In genomic region chr4:131354908-131355307, GRCm38 (mm10) we compare ENCODE assay signal across 19 mouse cellular contexts.
A peak's percentile ranks its signal among the peaks of the same experiment; 100 is the strongest.
DNase-seq lines count a peak whose midpoint lies in the region; ATAC-seq and TF ChIP-seq lines count a peak whose summit lies in the region.
"Had no signal": no experiment of that assay in that cellular context is flagged by ENCODE, and none has a peak within 500 bp of the region (broad histone marks: within the 10 kb centered on the region; RNA-seq: fewer than 3 reads in every experiment).

No protein-coding gene starts in this region.

- peaks cover 9% of the 10 kb centered on the region for H3K27me3 ChIP-seq in megakaryocyte, embryonic 14.5 days (replicated peaks)
- peaks cover 29% of the 10 kb centered on the region for H3K27me3 ChIP-seq in CH12.LX (replicated peaks)

- H3K4me3 ChIP-seq in megakaryocyte, embryonic 14.5 days (replicated peaks): peak overlapping the region; percentile 38
- H3K4me3 ChIP-seq in CH12.LX (replicated peaks in 1 of 3; ENCODE audit: low read depth in 2 of 3, low read length in 2 of 3, poor library complexity in 1 of 3): peak overlapping the region in 1 of 3 experiments; percentile 55

- no peaks in the 10 kb centered on the region for H3K79me2 ChIP-seq in CH12.LX (replicated peaks; ENCODE audit: control insufficient read depth, extremely low read depth, insufficient read depth, poor library complexity, severe bottlenecking)

- in situ Hi-C loops in CH12.LX (cut with MboI; ENCODE audit: low pct_ligation_motif_present, low pct_unique_long_range_greater_than_20kb, low sequenced_read_pairs): loop anchor here (10.0 kb wide), 1 partner anchor 80 kb away; no protein-coding TSS in a partner anchor

- DNase-seq in CH12.LX (ENCODE audit: extremely low read depth): no peak
- no peak for DNase-seq in right cerebral cortex, postnatal 36 days (ENCODE audit: low spot score in 2 of 2)
- DNase-seq: adrenal gland, adult 2 months; adrenal gland, adult 8-10 months; adrenal gland, postnatal 10 days; adrenal gland, postnatal 14 days; adrenal gland, postnatal 25 days; adrenal gland, postnatal 36 days; B cell, adult 2 months; cerebellum, adult 11 months; cerebellum, adult 11-12 months; cerebellum, adult 18-20 months; cerebellum, adult 2 months had no signal

- peaks cover 5% of the 10 kb centered on the region; the same call in 1 of the 2 replicates for H3K9me3 ChIP-seq in megakaryocyte, embryonic 14.5 days
- H3K9me3 ChIP-seq in CH12.LX (replicated peaks; ENCODE audit: low read length): no peaks in the 10 kb centered on the region
- H3K9me3 ChIP-seq: G1E had no signal

- no peak for ATAC-seq in megakaryocyte, adult 5-6 weeks (ENCODE audit: poor library complexity, severe bottlenecking)
- ATAC-seq: activated CD4-positive, CD25-positive, alpha-beta regulatory T cell, adult 4 months; CD4-positive, CD25-positive, alpha-beta regulatory T cell, adult 4 months; Patski had no signal

- TF ChIP-seq CTCF in CH12.LX (conservative IDR thresholded peaks at IDR 0.05 in 1 of 2, IDR thresholded peaks at IDR 0.05 in 1 of 2; ENCODE audit: low read depth in 2 of 2, low read length in 2 of 2): no peak

- no peak for TF ChIP-seq POLR2A in CH12.LX (IDR thresholded peaks at IDR 0.05; ENCODE audit: low read depth, low read length)

- TF ChIP-seq EP300 in CH12.LX (IDR thresholded peaks at IDR 0.05; ENCODE audit: low read length): no peak

- dilution Hi-C loops in CH12.LX (cut with MboI; ENCODE audit: extremely low pct_ligation_motif_present, extremely low pct_unique_long_range_greater_than_20kb, low sequenced_read_pairs): no loop called here

- no peaks in the 10 kb centered on the region for H3K36me3 ChIP-seq in megakaryocyte, embryonic 14.5 days (replicated peaks; ENCODE audit: low read length)
- H3K36me3 ChIP-seq in CH12.LX (replicated peaks in 1 of 2; ENCODE audit: control insufficient read depth in 1 of 2, insufficient read depth in 1 of 2, low read length in 1 of 2): no peaks in the 10 kb centered on the region
- H3K36me3 ChIP-seq: G1E had no signal

- no peak for TF ChIP-seq RAD21 in CH12.LX (IDR thresholded peaks at IDR 0.05; ENCODE audit: low read depth, low read length)

- no peaks in the 10 kb centered on the region for H3K4me1 ChIP-seq in megakaryocyte, embryonic 14.5 days
- H3K4me1 ChIP-seq in CH12.LX (ENCODE audit: control insufficient read depth in 1 of 2, insufficient read depth in 2 of 2): peaks cover 11 to 33% of the 10 kb centered on the region in 2 experiments

- H3K27ac ChIP-seq in CH12.LX (ENCODE audit: insufficient read depth, low read depth): peak overlapping the region; percentile 81

- no peak overlapping the region for H3K9ac ChIP-seq in CH12.LX (ENCODE audit: insufficient read depth, low read depth)

- peak overlapping the region; percentile 47; the same call in 1 of the 2 replicates for H3K4me2 ChIP-seq in CH12.LX (ENCODE audit: insufficient read depth, low read depth, poor library complexity, severe bottlenecking)

TF ChIP-seq in CH12.LX, 34 proteins besides CTCF, POLR2A, EP300 and RAD21:
- no peak for TF ChIP-seq GABPA (IDR thresholded peaks at IDR 0.05; ENCODE audit: insufficient replicate concordance, low read depth, low read length)
- TF ChIP-seq MXI1 (IDR thresholded peaks at IDR 0.05; ENCODE audit: low read depth, low read length): 0 out of 2 replicates have a peak, but pooled peaks have one; percentile 6
- no peak for TF ChIP-seq JUND (conservative IDR thresholded peaks at IDR 0.05; ENCODE audit: low read depth, low read length)
- peak; percentile 89 for TF ChIP-seq USF2 (conservative IDR thresholded peaks at IDR 0.05; ENCODE audit: low read depth, low read length)
- TF ChIP-seq ZC3H11A (IDR thresholded peaks at IDR 0.05; ENCODE audit: low read depth, low read length): no peak
- TF ChIP-seq CHD1 (IDR thresholded peaks at IDR 0.05; ENCODE audit: low read depth, low read length): no peak
- TF ChIP-seq PAX5 (IDR thresholded peaks at IDR 0.05; ENCODE audit: low read length): no peak
- no peak for TF ChIP-seq ETS1 (conservative IDR thresholded peaks at IDR 0.05; ENCODE audit: low read depth, low read length)
- no peak for TF ChIP-seq MYC (IDR thresholded peaks at IDR 0.05; ENCODE audit: low read depth, low read length)
- no peak for TF ChIP-seq ELF1 (IDR thresholded peaks at IDR 0.05; ENCODE audit: low read depth, low read length)
- TF ChIP-seq TBP (conservative IDR thresholded peaks at IDR 0.05; ENCODE audit: low read depth, low read length): no peak
- no peak for TF ChIP-seq SMC3 (IDR thresholded peaks at IDR 0.05; ENCODE audit: low read depth, low read length)
- TF ChIP-seq MEF2A (IDR thresholded peaks at IDR 0.05; ENCODE audit: borderline replicate concordance, low read depth, low read length): no peak
- no peak for TF ChIP-seq NELFE (IDR thresholded peaks at IDR 0.05; ENCODE audit: low read depth, low read length)
- no peak for TF ChIP-seq E2F4 (IDR thresholded peaks at IDR 0.05; ENCODE audit: insufficient replicate concordance, low read depth, low read length)
- no peak for TF ChIP-seq UBTF (IDR thresholded peaks at IDR 0.05; ENCODE audit: low read depth, low read length)
- no peak for TF ChIP-seq MAZ (IDR thresholded peaks at IDR 0.05; ENCODE audit: low read depth, low read length)
- TF ChIP-seq TCF12 (IDR thresholded peaks at IDR 0.05; ENCODE audit: low read depth, low read length): no peak
- TF ChIP-seq MAX (IDR thresholded peaks at IDR 0.05; ENCODE audit: low read length): peak; percentile 58; the same call in 1 of the 2 replicates
- TF ChIP-seq POLR2AphosphoS2 (IDR thresholded peaks at IDR 0.05; ENCODE audit: low read depth, low read length): no peak
- TF ChIP-seq ZKSCAN1 (IDR thresholded peaks at IDR 0.05; ENCODE audit: borderline replicate concordance, low read depth, low read length): no peak
- peak; percentile 81 for TF ChIP-seq USF1 (IDR thresholded peaks at IDR 0.05; ENCODE audit: low read depth, low read length)
- peak; percentile 30; the same call in 1 of the 2 replicates for TF ChIP-seq BHLHE40 (IDR thresholded peaks at IDR 0.05; ENCODE audit: low read depth, low read length)
- no peak for TF ChIP-seq SIN3A (IDR thresholded peaks at IDR 0.05; ENCODE audit: low read length)
- no peak for TF ChIP-seq JUN (IDR thresholded peaks at IDR 0.05; ENCODE audit: insufficient read depth, low read depth, low read length)
- TF ChIP-seq RCOR1 (conservative IDR thresholded peaks at IDR 0.05; ENCODE audit: low read depth, low read length): no peak
- TF ChIP-seq CHD2 (IDR thresholded peaks at IDR 0.05; ENCODE audit: low read length): no peak
- TF ChIP-seq NRF1 (IDR thresholded peaks at IDR 0.05; ENCODE audit: low read depth, low read length): no peak
- no peak for TF ChIP-seq KAT2A (IDR thresholded peaks at IDR 0.05; ENCODE audit: insufficient replicate concordance, low read length)
- no peak for TF ChIP-seq ZMIZ1 (IDR thresholded peaks at IDR 0.05; ENCODE audit: low read depth, low read length)
- no peak for TF ChIP-seq HCFC1 (IDR thresholded peaks at IDR 0.05; ENCODE audit: low read depth, low read length)
- TF ChIP-seq ZNF384 (IDR thresholded peaks at IDR 0.05; ENCODE audit: low read depth, low read length): no peak
TF ChIP-seq in CH12.LX: peak in this region for 5.
